Mouse (Mus musculus) CH12.LX (cell line): ENCODE data around the gene Gm5737. TPM values are rescaled to one million over a fixed set of nuclear protein-coding genes. Genes with fewer than 3 reads are reported as not detected.

Source experiments
- DNase-seq: peaks from one replicate; pipeline ENCODE4 v3.0.0-alpha.2; 2013; ENCODE audit errors: extremely low read depth
- H3K27ac ChIP-seq: 2 replicates; pipeline ENCODE4 v1.5.1; 2012; ENCODE audit warnings: low read depth, mild to moderate bottlenecking, control low read depth, moderate library complexity; ENCODE audit not compliant: insufficient read depth
- H3K27me3 ChIP-seq: replicated peaks from 2 replicates; pipeline ENCODE3; 2012; ENCODE audit warnings: inconsistent platforms
- H3K36me3 ChIP-seq, 2 experiments: replicated peaks in 1 of 2; 2 replicates each; pipeline versions ENCODE3 to v1.6.1; 2012; ENCODE audit warnings: inconsistent platforms in 1 of 2, low read length in 1 of 2, mild to moderate bottlenecking in 1 of 2, mixed read lengths in 1 of 2, moderate library complexity in 1 of 2; ENCODE audit not compliant: control insufficient read depth in 1 of 2, insufficient read depth in 1 of 2
- H3K4me1 ChIP-seq, 2 experiments: 2 replicates each; pipeline ENCODE4 v1.6.1; 2012; ENCODE audit warnings: inconsistent platforms in 1 of 2, moderate library complexity in 1 of 2; ENCODE audit not compliant: insufficient read depth in 2 of 2, control insufficient read depth in 1 of 2
- H3K4me2 ChIP-seq: 2 replicates; pipeline ENCODE4 v1.6.1; 2012; ENCODE audit warnings: low read depth, mild to moderate bottlenecking, control low read depth; ENCODE audit not compliant: poor library complexity, insufficient read depth, severe bottlenecking
- H3K4me3 ChIP-seq, 3 experiments: fragments of 150-350 bp in 1 of 3; sonication (generic) in 1 of 3; replicated peaks in 1 of 3; 2 replicates each; pipeline versions ENCODE3 to v1.5.1; 2011 to 2012; ENCODE audit warnings: low read depth in 2 of 3, low read length in 2 of 3, mild to moderate bottlenecking in 2 of 3, moderate library complexity in 2 of 3, control low read depth in 1 of 3, improper control_type of control experiment in 1 of 3, inconsistent platforms in 1 of 3, mixed read lengths in 1 of 3; ENCODE audit not compliant: poor library complexity in 1 of 3
- H3K79me2 ChIP-seq: replicated peaks from 2 replicates; pipeline ENCODE4 v1.6.1; 2012; ENCODE audit warnings: mild to moderate bottlenecking, moderate library complexity; ENCODE audit not compliant: control insufficient read depth, poor library complexity, insufficient read depth, severe bottlenecking; ENCODE audit errors: extremely low read depth
- H3K9ac ChIP-seq: 2 replicates; pipeline ENCODE4 v1.6.1; 2012; ENCODE audit warnings: low read depth, mild to moderate bottlenecking, control low read depth, moderate library complexity; ENCODE audit not compliant: insufficient read depth
- H3K9me3 ChIP-seq: replicated peaks from 2 replicates; pipeline ENCODE3; 2012; ENCODE audit warnings: low read length, inconsistent platforms, mixed read lengths
- CHD1 ChIP-seq: IDR thresholded peaks from 2 replicates; pipeline ENCODE4 v1.6.1; 2012; ENCODE audit warnings: low read depth, low read length, improper control_type of control experiment, inconsistent platforms
- CHD2 ChIP-seq: IDR thresholded peaks from 2 replicates; pipeline ENCODE4 v1.6.1; 2011; ENCODE audit warnings: low read length, improper control_type of control experiment
- CTCF ChIP-seq, 2 experiments: IDR thresholded peaks in 1 of 2; conservative IDR thresholded peaks in 1 of 2; 2 replicates each; pipeline ENCODE4 v1.5.1; 2011 to 2012; ENCODE audit warnings: low read depth in 2 of 2, low read length in 2 of 2, improper control_type of control experiment in 1 of 2, inconsistent platforms in 1 of 2, mild to moderate bottlenecking in 1 of 2, moderate library complexity in 1 of 2
- ELF1 ChIP-seq: IDR thresholded peaks from 2 replicates; pipeline ENCODE4 v1.6.1; 2014; ENCODE audit warnings: low read depth, mild to moderate bottlenecking, inconsistent platforms, low read length, improper control_type of control experiment
- ETS1 ChIP-seq: conservative IDR thresholded peaks from 2 replicates; pipeline ENCODE4 v1.6.1; 2012; ENCODE audit warnings: low read depth, mild to moderate bottlenecking, inconsistent platforms, low read length, improper control_type of control experiment, moderate library complexity
- GABPA ChIP-seq: IDR thresholded peaks from 2 replicates; pipeline ENCODE4 v1.6.1; 2012; ENCODE audit warnings: low read depth, low read length, improper control_type of control experiment, inconsistent platforms; ENCODE audit not compliant: insufficient replicate concordance
- HCFC1 ChIP-seq: IDR thresholded peaks from 2 replicates; pipeline ENCODE4 v1.6.1; 2012; ENCODE audit warnings: low read depth, mild to moderate bottlenecking, inconsistent platforms, low read length, improper control_type of control experiment
- IRF4 ChIP-seq: IDR thresholded peaks from 2 replicates; pipeline ENCODE4 v1.6.1; 2014; ENCODE audit warnings: low read depth, mild to moderate bottlenecking, inconsistent platforms, low read length, improper control_type of control experiment
- MAFK ChIP-seq: IDR thresholded peaks from 2 replicates; pipeline ENCODE4 v1.6.1; 2011; ENCODE audit warnings: low read length, improper control_type of control experiment; ENCODE audit not compliant: insufficient replicate concordance
- MAX ChIP-seq: IDR thresholded peaks from 2 replicates; pipeline ENCODE4 v1.6.1; 2011; ENCODE audit warnings: low read length, improper control_type of control experiment
- MYC ChIP-seq: IDR thresholded peaks from 2 replicates; pipeline ENCODE4 v1.6.1; 2011; ENCODE audit warnings: low read depth, mild to moderate bottlenecking, improper control_type of control experiment, low read length
- NRF1 ChIP-seq: IDR thresholded peaks from 2 replicates; pipeline ENCODE4 v1.6.1; 2014; ENCODE audit warnings: low read depth, mild to moderate bottlenecking, inconsistent platforms, low read length, improper control_type of control experiment, moderate library complexity
- PAX5 ChIP-seq: IDR thresholded peaks from 2 replicates; pipeline ENCODE4 v1.6.1; 2012; ENCODE audit warnings: low read length, inconsistent platforms, mixed read lengths
- SIN3A ChIP-seq: IDR thresholded peaks from 2 replicates; pipeline ENCODE4 v1.6.1; 2012; ENCODE audit warnings: low read length, improper control_type of control experiment, inconsistent platforms
- TBP ChIP-seq: conservative IDR thresholded peaks from 2 replicates; pipeline ENCODE4 v1.6.1; 2011; ENCODE audit warnings: low read depth, low read length, improper control_type of control experiment
- TCF12 ChIP-seq: IDR thresholded peaks from 2 replicates; pipeline ENCODE4 v1.6.1; 2014; ENCODE audit warnings: low read depth, mild to moderate bottlenecking, inconsistent platforms, low read length, improper control_type of control experiment
- UBTF ChIP-seq: IDR thresholded peaks from 2 replicates; pipeline ENCODE4 v1.6.1; 2012; ENCODE audit warnings: low read depth, mild to moderate bottlenecking, inconsistent platforms, low read length, improper control_type of control experiment, moderate library complexity
- USF1 ChIP-seq: IDR thresholded peaks from 2 replicates; pipeline ENCODE4 v1.6.1; 2014; ENCODE audit warnings: low read depth, mild to moderate bottlenecking, inconsistent platforms, low read length, improper control_type of control experiment
- USF2 ChIP-seq: conservative IDR thresholded peaks from 2 replicates; pipeline ENCODE4 v1.6.1; 2011; ENCODE audit warnings: low read depth, low read length, improper control_type of control experiment
- ZKSCAN1 ChIP-seq: IDR thresholded peaks from 2 replicates; pipeline ENCODE4 v1.6.1; 2012; ENCODE audit warnings: low read depth, inconsistent platforms, low read length, improper control_type of control experiment, borderline replicate concordance
- ZMIZ1 ChIP-seq: IDR thresholded peaks from 2 replicates; pipeline ENCODE4 v1.6.1; 2012; ENCODE audit warnings: low read depth, mild to moderate bottlenecking, inconsistent platforms, low read length, improper control_type of control experiment
- ZNF384 ChIP-seq: IDR thresholded peaks from 2 replicates; pipeline ENCODE4 v1.6.1; 2012; ENCODE audit warnings: low read depth, low read length, improper control_type of control experiment, inconsistent platforms
- dilution Hi-C: fragments of 300-500 bp; cut with MboI; formaldehyde crosslinking; loops from 2 replicates; pipeline ENCODE4 v1.14.3; 2020; ENCODE audit warnings: low sequenced_read_pairs; ENCODE audit not compliant: extremely low pct_unique_long_range_greater_than_20kb, extremely low pct_ligation_motif_present
- in situ Hi-C: fragments of 300-500 bp; cut with MboI; formaldehyde crosslinking; loops from 3 replicates; pipeline ENCODE4 v1.14.3; 2019; ENCODE audit warnings: low sequenced_read_pairs, low pct_ligation_motif_present, low pct_unique_long_range_greater_than_20kb, mixed read lengths
- polyA plus RNA-seq: library from polyadenylated mRNA; unstranded; fragments of >175 nt; gene quantifications from 2 replicates; pipeline ENCODE4 v1.2.1, GENCODE M21; 2012; ENCODE audit warnings: low read depth; ENCODE audit not compliant: insufficient read length
- total RNA-seq, 2 experiments: library from RNA; depleted of rRNA; stranded (reverse); fragments of 300-350 nt in 1 of 2; fragments of >200 nt in 1 of 2; gene quantifications; 2 replicates each; pipeline ENCODE4 v1.2.3; 2012 to 2014

Gm5737 gene
- not detected in 2 replicates for total RNA-seq (2012; rRNA removed)
- total RNA-seq (2014; rRNA removed) = not detected in 2 replicates
- polyA plus RNA-seq = not detected in 2 replicates

- no peak within 1 kb of the TSS for H3K27ac ChIP-seq
- H3K4me2 ChIP-seq = no peak within 1 kb of the TSS
- no peaks in the 10 kb centered on the region for H3K79me2 ChIP-seq
- H3K27me3 ChIP-seq = no peaks in the 10 kb centered on the region
- peaks cover 0 to 4% of the 10 kb centered on the region in 2 experiments; a peak in 1 of 4 replicates for H3K4me1 ChIP-seq
- dilution Hi-C loops = no loop called here
- no peak within 1 kb of the TSS for H3K4me3 ChIP-seq
- in situ Hi-C loops = no loop called here
- H3K36me3 ChIP-seq = no peaks in the 10 kb centered on the region
- no peaks in the 10 kb centered on the region for H3K9me3 ChIP-seq
- TF ChIP-seq USF1 (no peak), ZNF384 (no peak), CHD2 (no peak), UBTF (no peak), GABPA (no peak), ZKSCAN1 (no peak), TBP (no peak), CHD1 (no peak), HCFC1 (no peak), MYC (no peak), ZMIZ1 (no peak), IRF4 (no peak), MAX (no peak), USF2 (no peak), TCF12 (no peak), ETS1 (no peak), MAFK (no peak)
- H3K9ac ChIP-seq = no peak within 1 kb of the TSS
- DNase-seq = no peak
Measured at GRCm38 (mm10) chr7:120811834-120812415, at the start of gene Gm5737. Gm5737 (plus strand) TSS chr7:120812365.

DNA sequence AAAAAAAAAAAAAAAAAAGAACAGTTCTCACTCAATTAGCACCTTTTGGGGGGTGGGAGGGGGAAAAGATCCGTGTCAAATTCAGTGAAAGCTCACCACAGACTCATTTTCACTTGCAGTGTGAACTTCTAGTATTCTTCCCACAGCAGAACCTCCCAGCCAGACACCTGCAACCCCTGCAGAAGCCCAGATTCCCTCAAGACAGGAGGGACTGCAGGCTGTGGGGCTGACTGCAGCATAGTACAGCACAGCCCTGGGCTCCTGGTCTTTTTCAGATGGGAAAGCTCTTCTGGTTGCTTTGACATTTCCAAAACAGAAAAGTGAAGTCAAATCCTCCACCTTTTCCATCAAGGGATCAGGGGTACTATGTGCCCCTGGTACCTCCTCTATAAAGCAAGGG, 44.8 kb upstream of the Gm5737 start:
- Histone ChIP-seq H3K27me3 (peaks cover 16% of the 10 kb centered on the region), H3K79me2 (no peaks in the 10 kb centered on the region), H3K27ac (no peak overlapping the region), H3K4me1 (no peaks in the 10 kb centered on the region), H3K4me3 (no peak overlapping the region), H3K36me3 (no peaks in the 10 kb centered on the region), H3K4me2 (no peak overlapping the region)
- DNase-seq = no peak
- TF ChIP-seq PAX5 (no peak), NRF1 (no peak), CHD1 (no peak), ELF1 (no peak), UBTF (no peak), USF1 (no peak), ZMIZ1 (no peak), CHD2 (no peak), CTCF (conservative IDR thresholded peaks at IDR 0.05 in 1 of 2, IDR thresholded peaks at IDR 0.05 in 1 of 2; ENCODE audit: low read depth in 2 of 2, low read length in 2 of 2) (no peak), IRF4 (no peak), MAX (no peak), SIN3A (no peak), ETS1 (no peak)
- TF ChIP-seq, all 38 proteins: peak for 0
- dilution Hi-C loops = no loop called here
- Histone ChIP-seq H3K9ac (no peak overlapping the region), H3K9me3 (no peaks in the 10 kb centered on the region)
- in situ Hi-C loops = loop anchor here (5.0 kb wide), 1 partner anchor 35 kb away; no protein-coding TSS in a partner anchor
